ENCODE assay signal across 10 mouse cellular contexts in the genomic region with DNA sequence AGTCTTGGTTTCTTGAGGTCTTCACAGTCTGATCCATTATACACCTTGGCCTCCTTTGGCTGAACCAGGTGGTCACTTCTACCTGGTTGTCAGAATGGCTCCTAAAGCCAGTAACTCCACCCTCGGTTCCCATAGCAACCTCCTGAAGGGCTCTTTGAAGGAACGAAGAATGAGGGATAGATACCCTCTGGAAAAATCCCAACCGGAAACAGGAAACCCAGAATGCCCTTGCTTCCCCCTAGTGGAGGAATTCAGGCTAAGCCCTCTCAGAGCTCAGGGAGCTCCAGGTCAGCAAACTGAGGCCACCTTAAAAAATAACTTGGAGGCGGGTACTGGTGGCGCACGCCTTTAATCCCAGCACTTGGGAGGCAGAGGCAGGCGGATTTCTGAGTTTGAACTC. TPM values are rescaled to one million over a fixed set of nuclear protein-coding genes. Genes with fewer than 3 reads are reported as not detected.
A peak's percentile ranks its signal among the peaks of the same experiment; 100 is the strongest.
DNase-seq lines count a peak whose midpoint lies in the region; ATAC-seq and TF ChIP-seq lines count a peak whose summit lies in the region.
"Had no signal": no experiment of that assay in that cellular context is flagged by ENCODE, and none has a peak within 500 bp of the region (broad histone marks: within the 10 kb centered on the region; RNA-seq: fewer than 3 reads in every experiment).

No protein-coding gene starts in this region.

- 44% methylated on average over 7 of the region's 7 CpGs for WGBS in forebrain, postnatal 0 days
- WGBS in forebrain, embryonic 15.5 days, result 47% methylated on average over 7 of the region's 7 CpGs
- 32% methylated on average over 7 of the region's 7 CpGs for WGBS in lung, adult 2 months

- H3K4me2 ChIP-seq in forebrain, postnatal 0 days (ENCODE audit: low read depth), result no peak overlapping the region
- no peak overlapping the region for H3K4me2 ChIP-seq in forebrain, embryonic 15.5 days (replicated peaks)
- H3K4me2 ChIP-seq: embryonic facial prominence, embryonic 13.5 days; limb, embryonic 13.5 days had no signal

- H3K9me3 ChIP-seq in forebrain, postnatal 0 days (ENCODE audit: low read length), result no peaks in the 10 kb centered on the region
- H3K9me3 ChIP-seq in forebrain, embryonic 15.5 days, result no peaks in the 10 kb centered on the region
- H3K9me3 ChIP-seq: embryonic facial prominence, embryonic 13.5 days; limb, embryonic 13.5 days had no signal

- H3K27ac ChIP-seq in forebrain, postnatal 0 days (ENCODE audit: low read depth, low read length), result no peak overlapping the region
- H3K27ac ChIP-seq in forebrain, embryonic 15.5 days (replicated peaks), result no peak overlapping the region

- H3K9ac ChIP-seq in forebrain, postnatal 0 days, result no peak overlapping the region
- H3K9ac ChIP-seq in forebrain, embryonic 15.5 days (replicated peaks), result no peak overlapping the region
- H3K9ac ChIP-seq: embryonic facial prominence, embryonic 13.5 days; limb, embryonic 13.5 days had no signal

- ATAC-seq in forebrain, postnatal 0 days, result no peak
- ATAC-seq in forebrain, embryonic 15.5 days (replicated peaks), result no peak

- H3K36me3 ChIP-seq in forebrain, postnatal 0 days (ENCODE audit: insufficient read depth), result 0 out of 2 replicates have a peak, but pooled peaks cover 10% of the 10 kb centered on the region
- peaks cover 12% of the 10 kb centered on the region; the same call in 1 of the 2 replicates for H3K36me3 ChIP-seq in forebrain, embryonic 15.5 days

- peak; percentile 29; the same call in 1 of the 2 replicates for TF ChIP-seq CTCF in forebrain, postnatal 0 days (IDR thresholded peaks at IDR 0.05; ENCODE audit: low read depth)
- peak; percentile 48; the same call in 1 of the 2 replicates for TF ChIP-seq CTCF in lung, adult 2 months (IDR thresholded peaks at IDR 0.05; ENCODE audit: insufficient read depth, low read length)

- DNase-seq in forebrain, postnatal 0 days, result peak; percentile 8
- peak; percentile 87 for DNase-seq in ES-CJ7 (ENCODE audit: low read depth, low spot score)
- peak; percentile 30 for DNase-seq in heart, postnatal 4 days
- DNase-seq in lung, adult 2 months, result peak; percentile 43
- DNase-seq in thymus, postnatal 10 days (ENCODE audit: low spot score in 2 of 2), result no peak
- DNase-seq in c-Kit-positive CD71-positive TER-119-positive erythroid progenitor cells, embryonic 14.5 days (ENCODE audit: low spot score), result no peak
- no peak for DNase-seq in spleen, postnatal 4 days (ENCODE audit: low spot score in 2 of 2)

- TF ChIP-seq POLR2A in lung, adult 2 months (IDR thresholded peaks at IDR 0.05; ENCODE audit: borderline replicate concordance, extremely low read depth, low read depth, low read length), result no peak

- no peaks in the 10 kb centered on the region for H3K4me1 ChIP-seq in forebrain, postnatal 0 days (ENCODE audit: insufficient read depth)
- H3K4me1 ChIP-seq in forebrain, embryonic 15.5 days, result no peaks in the 10 kb centered on the region
- peaks cover 11% of the 10 kb centered on the region for H3K4me1 ChIP-seq in lung, adult 2 months (ENCODE audit: control insufficient read depth, insufficient read depth, low read length)

- no peaks in the 10 kb centered on the region for H3K27me3 ChIP-seq in forebrain, postnatal 0 days (ENCODE audit: insufficient read depth, low read length)
- no peaks in the 10 kb centered on the region for H3K27me3 ChIP-seq in forebrain, embryonic 15.5 days
- H3K27me3 ChIP-seq: embryonic facial prominence, embryonic 13.5 days; limb, embryonic 13.5 days had no signal

- H3K4me3 ChIP-seq in forebrain, postnatal 0 days (ENCODE audit: low read depth, low read length), result no peak overlapping the region
- H3K4me3 ChIP-seq in forebrain, embryonic 15.5 days, result no peak overlapping the region
- H3K4me3 ChIP-seq in lung, adult 2 months (replicated peaks; ENCODE audit: extremely low read depth, low read depth, low read length), result no peak overlapping the region
- H3K4me3 ChIP-seq: embryonic facial prominence, embryonic 13.5 days; limb, embryonic 13.5 days had no signal

RNA-seq across cellular contexts. Expression of a gene that starts 26.3 kb away (rescaled TPM):
- 8.9 and 12.7 TPM in 2 replicates for total RNA-seq in forebrain, postnatal 0 days (2014; rRNA removed)
- polyA plus RNA-seq in forebrain, postnatal 0 days (2015; fragmentation: Nextera tagmentation; extraction: Ambion mirVana), result 3.5 and 4.9 TPM in 2 replicates
- polyA plus RNA-seq in forebrain, embryonic 15.5 days (2015; fragmentation: Nextera tagmentation; extraction: Ambion mirVana), result 6.6 and 7.1 TPM in 2 replicates
- 100 to 1,000 TPM; 102 to 108 TPM for total RNA-seq in heart, postnatal 4 days (2021)
- 105 and 123 TPM in 2 replicates for polyA plus RNA-seq in lung, adult 2 months (2012; rRNA removed)

RNA-seq across cellular contexts. Expression of a gene that starts 42.8 kb away (rescaled TPM):
- total RNA-seq in forebrain, postnatal 0 days (2014; rRNA removed), result 19.3 and 21.8 TPM in 2 replicates
- 12.5 and 18.4 TPM in 2 replicates for polyA plus RNA-seq in forebrain, postnatal 0 days (2015; fragmentation: Nextera tagmentation; extraction: Ambion mirVana)
- 20.1 and 23.1 TPM in 2 replicates for polyA plus RNA-seq in forebrain, embryonic 15.5 days (2015; fragmentation: Nextera tagmentation; extraction: Ambion mirVana)
- 1 to 10 TPM; 5.0 to 5.5 TPM for total RNA-seq in heart, postnatal 4 days (2021)
- 22.5 and 24.1 TPM in 2 replicates for polyA plus RNA-seq in lung, adult 2 months (2012; rRNA removed)

Comparison
In these comparisons a context has a peak if more than half of its experiments do, and no peak if none do; other contexts are left out.
1. DNase-seq: peak in forebrain, postnatal 0 days (single experiment), ES-CJ7 (single experiment), heart, postnatal 4 days (single experiment) and lung, adult 2 months (single experiment); none in thymus, postnatal 10 days (0 of 2), c-Kit-positive CD71-positive TER-119-positive erythroid progenitor cells, embryonic 14.5 days (single experiment) and spleen, postnatal 4 days (0 of 2).
2. RNA of a gene that starts 26.3 kb away (polyA plus RNA-seq): 105 to 123 TPM in lung, adult 2 months; 6.6 to 7.1 TPM in forebrain, embryonic 15.5 days and 3.5 to 4.9 TPM in forebrain, postnatal 0 days; every median in the first group is over 10 times any median in the second.